ENCODE assay signal across 29 mouse cellular contexts in the genomic region with DNA sequence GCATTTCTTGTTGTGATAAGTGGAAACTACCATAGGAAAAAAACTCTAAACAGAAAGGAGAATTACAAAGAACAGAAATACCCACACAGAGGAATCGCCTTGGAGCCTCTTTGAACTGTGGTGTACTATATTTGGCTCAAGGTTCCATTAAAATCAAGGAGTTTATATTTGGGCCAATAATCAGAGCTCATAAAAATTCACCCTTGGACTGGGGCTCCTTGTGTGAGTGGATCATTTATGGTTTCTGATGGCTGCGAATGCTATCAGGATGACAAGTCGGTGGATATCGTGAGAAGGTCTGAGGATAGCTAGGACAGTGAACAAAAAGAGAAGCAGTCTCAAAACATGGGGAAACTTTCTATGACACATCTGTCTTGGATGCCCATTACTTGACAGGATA.
A peak's percentile ranks its signal among the peaks of the same experiment; 100 is the strongest.
DNase-seq lines count a peak whose midpoint lies in the region; ATAC-seq and TF ChIP-seq lines count a peak whose summit lies in the region.
"Had no signal": no experiment of that assay in that cellular context is flagged by ENCODE, and none has a peak within 500 bp of the region (broad histone marks: within the 10 kb centered on the region; RNA-seq: fewer than 3 reads in every experiment).

No protein-coding gene starts in this region.

- DNase-seq in heart, adult 11 months = peak; percentile 65
- DNase-seq in heart, postnatal 25 days (ENCODE audit: low spot score) = no peak
- DNase-seq in liver, embryonic 11.5 days (ENCODE audit: low spot score) = no peak
- no peak for DNase-seq in midbrain, embryonic 11.5 days (ENCODE audit: low spot score, missing footprints)
- no peak for DNase-seq in lung, adult 2 months
- DNase-seq: adrenal gland, adult 8-10 months; adrenal gland, postnatal 14 days; adrenal gland, postnatal 36 days; B cell, adult 2 months; cerebellum, adult 11-12 months; cerebellum, adult 2 months; cerebellum, adult 9-10 months; cerebellum, postnatal 14 days; cerebellum, postnatal 36 days; embryo, embryonic 11 days had no signal

- TF ChIP-seq POLR2A in lung, adult 2 months (IDR thresholded peaks at IDR 0.05; ENCODE audit: borderline replicate concordance, extremely low read depth, low read depth, low read length) = no peak

- no peak overlapping the region for H3K9ac ChIP-seq in liver, embryonic 12.5 days
- no peak overlapping the region for H3K9ac ChIP-seq in liver, embryonic 11.5 days (ENCODE audit: low read depth, low read length)
- H3K9ac ChIP-seq in intestine, embryonic 15.5 days = no peak overlapping the region
- H3K9ac ChIP-seq in intestine, postnatal 0 days (ENCODE audit: low read depth, low read length) = no peak overlapping the region
- H3K9ac ChIP-seq in midbrain, embryonic 11.5 days (ENCODE audit: low read length) = no peak overlapping the region
- H3K9ac ChIP-seq: embryonic facial prominence, embryonic 13.5 days; embryonic facial prominence, embryonic 15.5 days; forebrain, embryonic 12.5 days had no signal

- no peaks in the 10 kb centered on the region for H3K9me3 ChIP-seq in liver, embryonic 12.5 days (replicated peaks)
- H3K9me3 ChIP-seq in liver, embryonic 11.5 days (ENCODE audit: control insufficient read depth, low read length) = no peaks in the 10 kb centered on the region
- H3K9me3 ChIP-seq in intestine, embryonic 15.5 days = no peaks in the 10 kb centered on the region
- H3K9me3 ChIP-seq in intestine, postnatal 0 days (ENCODE audit: control insufficient read depth) = no peaks in the 10 kb centered on the region
- H3K9me3 ChIP-seq in midbrain, embryonic 11.5 days (ENCODE audit: control insufficient read depth, low read length) = no peaks in the 10 kb centered on the region
- H3K9me3 ChIP-seq: embryonic facial prominence, embryonic 13.5 days; embryonic facial prominence, embryonic 15.5 days; forebrain, embryonic 10.5 days; forebrain, embryonic 12.5 days; G1E had no signal

- intact Hi-C loops in heart, postnatal 25 days (cut with DNase I) = loop anchor here (5.0 kb wide), 1 partner anchor 36 kb away; no protein-coding TSS in a partner anchor

- 89% methylated on average over 4 of the region's 4 CpGs for WGBS in liver, embryonic 12.5 days (ENCODE audit: insufficient replicate concordance)
- 91% methylated on average over 4 of the region's 4 CpGs for WGBS in liver, embryonic 11.5 days
- WGBS in intestine, embryonic 15.5 days = 69% methylated on average over 4 of the region's 4 CpGs
- 33% methylated on average over 4 of the region's 4 CpGs for WGBS in intestine, postnatal 0 days
- WGBS in midbrain, embryonic 11.5 days = 97% methylated on average over 4 of the region's 4 CpGs
- 90% methylated on average over 4 of the region's 4 CpGs for WGBS in lung, adult 2 months

- no peak for ATAC-seq in liver, embryonic 12.5 days
- no peak for ATAC-seq in liver, embryonic 11.5 days (replicated peaks; ENCODE audit: low FRiP score)
- ATAC-seq in intestine, embryonic 15.5 days = peak; percentile 58
- ATAC-seq in intestine, postnatal 0 days = peak; percentile 54
- ATAC-seq in midbrain, embryonic 11.5 days (ENCODE audit: low FRiP score) = no peak
- ATAC-seq: activated CD4-positive, CD25-positive, alpha-beta regulatory T cell, adult 4 months; CD4-positive, CD25-positive, alpha-beta regulatory T cell, adult 4 months; forebrain, embryonic 14.5 days; Patski had no signal

- H3K27ac ChIP-seq in liver, embryonic 12.5 days = peak overlapping the region; percentile 32; the same call in 1 of the 2 replicates
- H3K27ac ChIP-seq in liver, embryonic 11.5 days (ENCODE audit: low read depth, low read length) = no peak overlapping the region
- H3K27ac ChIP-seq in intestine, embryonic 15.5 days = peak overlapping the region; percentile 28; the same call in 1 of the 2 replicates
- H3K27ac ChIP-seq in intestine, postnatal 0 days (ENCODE audit: low read depth, low read length) = peak overlapping the region; percentile 83
- H3K27ac ChIP-seq in midbrain, embryonic 11.5 days (ENCODE audit: low read depth, low read length) = no peak overlapping the region
- H3K27ac ChIP-seq: embryonic facial prominence, embryonic 13.5 days; embryonic facial prominence, embryonic 15.5 days; forebrain, embryonic 12.5 days had no signal

- H3K4me1 ChIP-seq in liver, embryonic 12.5 days = peaks cover 54% of the 10 kb centered on the region
- peaks cover 13% of the 10 kb centered on the region for H3K4me1 ChIP-seq in liver, embryonic 11.5 days (replicated peaks; ENCODE audit: control insufficient read depth, insufficient read depth, low read length)
- H3K4me1 ChIP-seq in intestine, embryonic 15.5 days (replicated peaks) = peaks cover 9% of the 10 kb centered on the region; the same call in 1 of the 2 replicates
- H3K4me1 ChIP-seq in intestine, postnatal 0 days (replicated peaks; ENCODE audit: control insufficient read depth, insufficient read depth, low read length) = peaks cover 11% of the 10 kb centered on the region
- peaks cover 3% of the 10 kb centered on the region; the same call in 1 of the 2 replicates for H3K4me1 ChIP-seq in midbrain, embryonic 11.5 days (ENCODE audit: control insufficient read depth, insufficient read depth, low read length)
- H3K4me1 ChIP-seq in lung, adult 2 months (ENCODE audit: control insufficient read depth, insufficient read depth, low read length) = no peaks in the 10 kb centered on the region
- H3K4me1 ChIP-seq: embryonic facial prominence, embryonic 15.5 days had no signal

- peaks cover 3% of the 10 kb centered on the region; the same call in 1 of the 2 replicates for H3K27me3 ChIP-seq in liver, embryonic 12.5 days (replicated peaks)
- H3K27me3 ChIP-seq in liver, embryonic 11.5 days (replicated peaks; ENCODE audit: control insufficient read depth, insufficient read depth, low read length) = no peaks in the 10 kb centered on the region
- H3K27me3 ChIP-seq in intestine, embryonic 15.5 days (replicated peaks) = no peaks in the 10 kb centered on the region
- no peaks in the 10 kb centered on the region for H3K27me3 ChIP-seq in intestine, postnatal 0 days (replicated peaks; ENCODE audit: control insufficient read depth, insufficient read depth, low read length)
- H3K27me3 ChIP-seq in midbrain, embryonic 11.5 days (ENCODE audit: control insufficient read depth, insufficient read depth, low read length) = no peaks in the 10 kb centered on the region
- H3K27me3 ChIP-seq: CH12.LX; embryonic facial prominence, embryonic 13.5 days; embryonic facial prominence, embryonic 15.5 days; forebrain, embryonic 12.5 days; Patski had no signal

- no peak overlapping the region for H3K4me3 ChIP-seq in liver, embryonic 12.5 days
- no peak overlapping the region for H3K4me3 ChIP-seq in liver, embryonic 11.5 days (ENCODE audit: low read depth, low read length)
- no peak overlapping the region for H3K4me3 ChIP-seq in intestine, embryonic 15.5 days (replicated peaks)
- H3K4me3 ChIP-seq in intestine, postnatal 0 days (ENCODE audit: low read depth, low read length) = no peak overlapping the region
- H3K4me3 ChIP-seq in midbrain, embryonic 11.5 days (ENCODE audit: low read depth, low read length) = no peak overlapping the region
- H3K4me3 ChIP-seq in lung, adult 2 months (replicated peaks; ENCODE audit: extremely low read depth, low read depth, low read length) = no peak overlapping the region
- H3K4me3 ChIP-seq: embryonic facial prominence, embryonic 13.5 days; embryonic facial prominence, embryonic 15.5 days; erythroblast, embryonic 14.5 days; forebrain, embryonic 10.5 days; forebrain, embryonic 12.5 days had no signal

- no peak overlapping the region for H3K4me2 ChIP-seq in liver, embryonic 12.5 days
- H3K4me2 ChIP-seq in liver, embryonic 11.5 days = no peak overlapping the region
- no peak overlapping the region for H3K4me2 ChIP-seq in intestine, embryonic 15.5 days (replicated peaks)
- H3K4me2 ChIP-seq in intestine, postnatal 0 days (replicated peaks; ENCODE audit: low read depth) = 0 out of 2 replicates have a peak overlapping the region, but pooled peaks have one; percentile 6
- no peak overlapping the region for H3K4me2 ChIP-seq in midbrain, embryonic 11.5 days
- H3K4me2 ChIP-seq: embryonic facial prominence, embryonic 13.5 days; embryonic facial prominence, embryonic 15.5 days; forebrain, embryonic 12.5 days had no signal

- H3K36me3 ChIP-seq in liver, embryonic 12.5 days = no peaks in the 10 kb centered on the region
- no peaks in the 10 kb centered on the region for H3K36me3 ChIP-seq in liver, embryonic 11.5 days (ENCODE audit: control insufficient read depth, insufficient read depth, low read length)
- H3K36me3 ChIP-seq in intestine, embryonic 15.5 days = no peaks in the 10 kb centered on the region
- H3K36me3 ChIP-seq in intestine, postnatal 0 days (ENCODE audit: control insufficient read depth, insufficient read depth) = no peaks in the 10 kb centered on the region
- no peaks in the 10 kb centered on the region for H3K36me3 ChIP-seq in midbrain, embryonic 11.5 days (ENCODE audit: control insufficient read depth, insufficient read depth, low read length)
- H3K36me3 ChIP-seq: embryonic facial prominence, embryonic 13.5 days; embryonic facial prominence, embryonic 15.5 days; forebrain, embryonic 10.5 days; forebrain, embryonic 12.5 days; G1E had no signal

- no peak for TF ChIP-seq CTCF in intestine, postnatal 0 days (IDR thresholded peaks at IDR 0.05; ENCODE audit: low read depth)
- TF ChIP-seq CTCF in lung, adult 2 months (IDR thresholded peaks at IDR 0.05; ENCODE audit: insufficient read depth, low read length) = no peak

Comparison
In these comparisons a context has a peak if more than half of its experiments do, and no peak if none do; other contexts are left out.
1. H3K27ac ChIP-seq: peak in liver, embryonic 12.5 days (single experiment), intestine, embryonic 15.5 days (single experiment) and intestine, postnatal 0 days (single experiment); none in liver, embryonic 11.5 days (single experiment) and midbrain, embryonic 11.5 days (single experiment).
2. ATAC-seq: peak in intestine, embryonic 15.5 days (single experiment) and intestine, postnatal 0 days (single experiment); none in liver, embryonic 12.5 days (single experiment), liver, embryonic 11.5 days (single experiment) and midbrain, embryonic 11.5 days (single experiment).